Mouse (Mus musculus): ENCODE measurements around the gene Snu13. TPM values are rescaled to one million over a fixed set of nuclear protein-coding genes. Genes with fewer than 3 reads are reported as not detected.
A peak's percentile ranks its signal among the peaks of the same experiment; 100 is the strongest.

The Snu13 gene
- polyA plus RNA-seq, 1 experiment from 2014 or later = 210 TPM

GRCm38 (mm10) chr15:82016830-82017229 lies 30.6 kb downstream of the Snu13 start:
- WGBS = 20% methylated on average over 6 of the region's 6 CpGs
- Histone ChIP-seq H3K27me3 (ENCODE audit: control insufficient read depth, insufficient read depth, low read length) (no peaks in the 10 kb centered on the region), H3K9me3 (replicated peaks; ENCODE audit: control insufficient read depth, low read length) (no peaks in the 10 kb centered on the region; the same call in 1 of the 2 replicates), H3K9ac (ENCODE audit: low read length) (peak overlapping the region; percentile 81), H3K27ac (ENCODE audit: low read length) (peak overlapping the region; percentile 81), H3K4me2 (ENCODE audit: low read depth, low read length) (peak overlapping the region; percentile 79), H3K36me3 (ENCODE audit: control insufficient read depth, insufficient read depth) (peaks cover 11% of the 10 kb centered on the region), H3K4me3 (ENCODE audit: low read length) (peak overlapping the region; percentile 99), H3K4me1 (ENCODE audit: control insufficient read depth, insufficient read depth, low read length) (peaks cover 13% of the 10 kb centered on the region)
- ATAC-seq (replicated peaks; ENCODE audit: extremely low read depth, insufficient read depth, low FRiP score) = no peak

- Histone ChIP-seq H3K27me3 (ENCODE audit: control insufficient read depth, insufficient read depth, low read length) (no peaks in the 10 kb centered on the region), H3K4me3 (ENCODE audit: low read length) (peak overlapping the region; percentile 99), H3K4me1 (ENCODE audit: control insufficient read depth, insufficient read depth, low read length) (peaks cover 13% of the 10 kb centered on the region), H3K27ac (ENCODE audit: low read length) (peak overlapping the region; percentile 89), H3K9me3 (replicated peaks; ENCODE audit: control insufficient read depth, low read length) (no peaks in the 10 kb centered on the region; the same call in 1 of the 2 replicates), H3K9ac (ENCODE audit: low read length) (peak overlapping the region; percentile 96), H3K4me2 (ENCODE audit: low read depth, low read length) (peak overlapping the region; percentile 98), H3K36me3 (ENCODE audit: control insufficient read depth, insufficient read depth) (peaks cover 9% of the 10 kb centered on the region)
- under 1% methylated on average over 53 of the region's 53 CpGs for WGBS
- peak; percentile 93 for ATAC-seq (replicated peaks; ENCODE audit: extremely low read depth, insufficient read depth, low FRiP score)
These were observed 31.1 kb downstream of the Snu13 start for GRCm38 (mm10) chr15:82016101-82016808.

GRCm38 (mm10) chr15:82015392-82016100 lies 31.9 kb downstream of the Snu13 start:
- Histone ChIP-seq H3K27me3 (ENCODE audit: control insufficient read depth, insufficient read depth, low read length) (no peaks in the 10 kb centered on the region), H3K9me3 (replicated peaks; ENCODE audit: control insufficient read depth, low read length) (no peaks in the 10 kb centered on the region; the same call in 1 of the 2 replicates), H3K4me2 (ENCODE audit: low read depth, low read length) (peak overlapping the region; percentile 98), H3K4me3 (ENCODE audit: low read length) (peak overlapping the region; percentile 99), H3K4me1 (ENCODE audit: control insufficient read depth, insufficient read depth, low read length) (peaks cover 13% of the 10 kb centered on the region), H3K9ac (ENCODE audit: low read length) (peak overlapping the region; percentile 96), H3K36me3 (ENCODE audit: control insufficient read depth, insufficient read depth) (peaks cover 12% of the 10 kb centered on the region), H3K27ac (ENCODE audit: low read length) (peak overlapping the region; percentile 89)
- ATAC-seq (replicated peaks; ENCODE audit: extremely low read depth, insufficient read depth, low FRiP score) = peak; percentile 5; the same call in 1 of the 2 replicates
- WGBS = under 1% methylated on average over 39 of the region's 39 CpGs

- Histone ChIP-seq H3K36me3 (ENCODE audit: control insufficient read depth, insufficient read depth) (peaks cover 9% of the 10 kb centered on the region), H3K9me3 (replicated peaks; ENCODE audit: control insufficient read depth, low read length) (no peaks in the 10 kb centered on the region; the same call in 1 of the 2 replicates), H3K4me3 (ENCODE audit: low read length) (peak overlapping the region; percentile 99), H3K27ac (ENCODE audit: low read length) (peak overlapping the region; percentile 89), H3K27me3 (ENCODE audit: control insufficient read depth, insufficient read depth, low read length) (no peaks in the 10 kb centered on the region), H3K4me2 (ENCODE audit: low read depth, low read length) (peak overlapping the region; percentile 98), H3K9ac (ENCODE audit: low read length) (peak overlapping the region; percentile 96), H3K4me1 (ENCODE audit: control insufficient read depth, insufficient read depth, low read length) (peaks cover 13% of the 10 kb centered on the region)
- ATAC-seq (replicated peaks; ENCODE audit: extremely low read depth, insufficient read depth, low FRiP score) = no peak
- WGBS = 19% methylated on average over 9 of the region's 9 CpGs
These were observed 32.5 kb downstream of the Snu13 start for GRCm38 (mm10) chr15:82014745-82015391.

- Histone ChIP-seq H3K27me3 (ENCODE audit: control insufficient read depth, insufficient read depth, low read length) (no peaks in the 10 kb centered on the region), H3K9me3 (replicated peaks; ENCODE audit: control insufficient read depth, low read length) (no peaks in the 10 kb centered on the region), H3K36me3 (ENCODE audit: control insufficient read depth, insufficient read depth) (0 out of 2 replicates have a peak, but pooled peaks cover 5% of the 10 kb centered on the region), H3K4me2 (ENCODE audit: low read depth, low read length) (no peak overlapping the region), H3K4me1 (ENCODE audit: control insufficient read depth, insufficient read depth, low read length) (peaks cover 8% of the 10 kb centered on the region), H3K9ac (ENCODE audit: low read length) (no peak overlapping the region), H3K4me3 (ENCODE audit: low read length) (no peak overlapping the region), H3K27ac (ENCODE audit: low read length) (no peak overlapping the region)
- no peak for ATAC-seq (replicated peaks; ENCODE audit: extremely low read depth, insufficient read depth, low FRiP score)
- WGBS = 73% methylated on average over 6 of the region's 6 CpGs
These were observed 35.5 kb downstream of the Snu13 start for GRCm38 (mm10) chr15:82011947-82012346.

GRCm38 (mm10) chr15:82004257-82004656 lies 43.1 kb downstream of the Snu13 start:
- no peak for ATAC-seq (replicated peaks; ENCODE audit: extremely low read depth, insufficient read depth, low FRiP score)
- no peak overlapping the region for H3K4me2 ChIP-seq (ENCODE audit: low read depth, low read length)
- H3K36me3 ChIP-seq (ENCODE audit: control insufficient read depth, insufficient read depth) = peaks cover 7% of the 10 kb centered on the region
- no peaks in the 10 kb centered on the region for H3K9me3 ChIP-seq (replicated peaks; ENCODE audit: control insufficient read depth, low read length)
- no peak overlapping the region for H3K4me3 ChIP-seq (ENCODE audit: low read length)
- H3K9ac ChIP-seq (ENCODE audit: low read length) = no peak overlapping the region
- no peaks in the 10 kb centered on the region for H3K27me3 ChIP-seq (ENCODE audit: control insufficient read depth, insufficient read depth, low read length)
- no peaks in the 10 kb centered on the region for H3K4me1 ChIP-seq (ENCODE audit: control insufficient read depth, insufficient read depth, low read length)
- H3K27ac ChIP-seq (ENCODE audit: low read length) = no peak overlapping the region
- whole genome bisulfite sequencing = 84% methylated on average over 8 of the region's 8 CpGs

- Histone ChIP-seq H3K36me3 (ENCODE audit: control insufficient read depth, insufficient read depth) (peaks cover 20% of the 10 kb centered on the region), H3K9me3 (replicated peaks; ENCODE audit: control insufficient read depth, low read length) (no peaks in the 10 kb centered on the region), H3K4me3 (ENCODE audit: low read length) (no peak overlapping the region), H3K9ac (ENCODE audit: low read length) (no peak overlapping the region), H3K4me2 (ENCODE audit: low read depth, low read length) (no peak overlapping the region), H3K27ac (ENCODE audit: low read length) (no peak overlapping the region), H3K27me3 (ENCODE audit: control insufficient read depth, insufficient read depth, low read length) (no peaks in the 10 kb centered on the region), H3K4me1 (ENCODE audit: control insufficient read depth, insufficient read depth, low read length) (peaks cover 11% of the 10 kb centered on the region)
- ATAC-seq (replicated peaks; ENCODE audit: extremely low read depth, insufficient read depth, low FRiP score) = no peak
- 63% methylated on average over 6 of the region's 6 CpGs for WGBS
These were observed 53.4 kb downstream of the Snu13 start for GRCm38 (mm10) chr15:81993992-81994391.

- no peak overlapping the region for H3K4me2 ChIP-seq (ENCODE audit: low read depth, low read length)
- H3K9ac ChIP-seq (ENCODE audit: low read length) = no peak overlapping the region
These were observed 56.8 kb downstream of the Snu13 start for GRCm38 (mm10) chr15:81990549-81990948.

More at GRCm38 (mm10) chr15:81990549-81990948, 56.8 kb downstream of the Snu13 start:
- Histone ChIP-seq H3K4me1 (ENCODE audit: control insufficient read depth, insufficient read depth, low read length) (peaks cover 11% of the 10 kb centered on the region), H3K27ac (ENCODE audit: low read length) (no peak overlapping the region), H3K9me3 (replicated peaks; ENCODE audit: control insufficient read depth, low read length) (no peaks in the 10 kb centered on the region), H3K4me3 (ENCODE audit: low read length) (no peak overlapping the region), H3K36me3 (ENCODE audit: control insufficient read depth, insufficient read depth) (peaks cover 10% of the 10 kb centered on the region; the same call in 1 of the 2 replicates), H3K27me3 (ENCODE audit: control insufficient read depth, insufficient read depth, low read length) (no peaks in the 10 kb centered on the region)
- no peak for ATAC-seq (replicated peaks; ENCODE audit: extremely low read depth, insufficient read depth, low FRiP score)
- WGBS = 29% methylated on average over 7 of the region's 7 CpGs

Data from heart, embryonic 16.5 days (tissue).